Mouse (Mus musculus): ENCODE data around the gene Gm34302.
"Not testable (repeated sequence)": the region's sequence is repeated elsewhere in the genome, so short reads cannot be mapped to it uniquely, and the experiment has no call there.

Gm34302 gene

DNA sequence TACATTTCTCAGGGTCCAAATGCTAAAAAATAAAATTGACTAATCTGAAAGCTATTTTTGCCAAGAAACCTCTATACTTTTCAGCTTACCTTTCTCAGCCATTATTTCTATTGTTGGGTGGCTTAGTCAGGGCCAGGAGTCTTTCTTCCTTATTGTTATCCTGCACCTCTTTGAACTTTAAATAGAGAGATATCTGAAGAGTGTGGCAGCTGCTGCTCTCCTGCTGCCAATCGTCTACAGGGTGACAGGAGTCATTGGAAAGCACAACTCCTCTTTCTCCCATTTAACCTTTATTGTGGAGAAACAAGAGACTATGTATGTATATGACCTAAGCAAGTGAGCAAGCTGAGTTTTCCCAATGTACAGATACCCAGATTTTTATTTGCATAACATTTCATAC is at the start of gene Gm34302:
Gene Gm34302, minus strand, starts transcription at position 154 of the 400 bp plus-strand sequence.
- DNase-seq (ENCODE audit: low read depth): no peak

DNA sequence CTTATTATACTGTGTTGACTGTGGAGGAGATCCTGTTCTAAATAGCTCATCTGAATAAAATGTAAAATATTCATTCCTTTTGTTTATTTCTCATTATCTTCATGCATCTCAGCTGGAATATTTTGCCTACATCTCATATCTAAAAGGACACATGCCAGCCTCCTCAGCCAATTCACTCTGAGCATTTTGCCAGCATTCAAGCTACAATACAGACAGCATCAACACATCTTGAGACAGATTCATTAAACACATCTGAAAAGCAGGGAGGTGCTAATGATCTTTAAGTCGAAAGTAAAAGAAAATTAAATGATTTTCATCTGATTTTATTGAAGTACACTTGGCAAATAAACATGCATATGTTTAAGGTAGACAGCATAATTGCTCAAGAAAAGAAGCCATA is 48.2 kb upstream of the Gm34302 start:
- DNase-seq (ENCODE audit: low read depth): no peak

DNA sequence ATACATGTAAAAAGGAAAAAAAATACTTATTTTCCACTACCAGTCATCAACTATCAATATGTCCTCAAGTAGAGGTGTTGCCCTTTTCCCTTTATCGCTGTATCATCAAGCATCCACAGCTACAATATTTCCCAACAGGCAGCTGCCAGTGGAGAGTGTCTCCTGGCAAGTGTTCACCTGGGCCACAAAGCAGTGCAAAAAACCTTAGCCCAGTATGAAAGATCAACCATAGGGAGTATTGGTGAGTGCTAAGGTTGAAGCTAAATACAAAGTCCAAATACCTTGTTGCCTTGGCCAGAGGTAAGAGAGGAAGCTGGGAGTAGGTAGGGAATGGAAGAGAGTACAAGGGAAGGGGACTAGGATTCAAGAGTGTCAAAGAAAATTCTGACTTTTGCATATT is 34.0 kb upstream of the Gm34302 start:
- no peak for DNase-seq (ENCODE audit: low read depth)

DNA sequence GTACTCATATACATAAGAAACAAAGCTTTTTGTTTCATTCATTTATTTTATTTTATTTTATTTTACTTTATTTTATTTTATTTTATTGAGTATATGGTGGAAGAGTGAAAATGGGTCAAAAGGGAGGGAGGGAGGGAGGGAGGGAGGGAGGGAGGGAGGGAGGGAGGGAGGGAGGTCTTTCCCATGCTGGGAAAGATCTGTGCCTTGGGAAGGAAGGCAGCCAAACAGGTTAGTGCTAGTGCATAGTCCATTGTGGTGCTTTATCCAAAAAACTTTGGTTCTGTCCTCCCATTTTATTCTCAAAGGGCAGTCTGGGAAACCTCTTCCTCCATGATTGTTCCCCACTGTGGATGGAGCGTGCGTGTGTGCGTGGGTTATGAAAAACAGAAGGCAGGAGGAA is 32.6 kb upstream of the Gm34302 start:
- not testable (repeated sequence) for DNase-seq (ENCODE audit: low read depth)

DNA sequence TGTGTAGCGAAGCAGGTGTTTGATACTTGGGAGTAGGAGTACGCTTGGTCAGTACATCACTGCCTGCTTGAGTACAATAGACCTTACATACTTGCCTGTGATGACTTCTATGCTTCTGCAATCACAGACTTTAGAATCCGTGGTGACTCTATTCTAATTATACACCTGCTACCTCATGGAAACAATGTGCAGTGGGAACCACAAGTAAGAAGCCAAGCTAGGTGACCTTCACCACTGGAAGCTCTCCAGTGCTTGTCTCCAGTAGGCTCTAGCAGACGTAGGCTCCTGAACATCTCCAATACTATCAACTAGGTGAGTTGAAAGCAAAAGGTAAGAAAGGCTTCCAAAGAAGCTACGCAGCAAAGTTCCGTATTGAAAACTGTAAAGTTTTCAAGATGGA is 27.6 kb upstream of the Gm34302 start:
- no peak for DNase-seq (ENCODE audit: low read depth)

DNA sequence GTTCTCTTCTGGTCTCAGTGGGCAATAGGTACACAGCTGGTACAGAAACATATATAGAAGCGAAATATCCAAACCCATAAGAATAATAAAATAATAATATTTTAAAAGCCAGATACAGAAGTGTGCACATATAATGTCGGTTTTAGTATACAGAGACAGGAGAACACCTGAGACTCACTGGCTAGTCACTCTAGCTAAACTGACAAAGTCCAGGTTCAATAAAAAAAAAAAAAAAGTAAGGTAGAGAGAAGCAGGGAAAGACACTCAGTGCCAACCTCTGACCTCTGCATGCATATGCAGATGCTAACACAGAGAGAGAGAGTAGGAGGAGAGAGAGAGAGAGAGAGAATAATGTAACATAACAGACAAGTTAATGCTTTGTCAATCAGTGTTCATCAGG is 25.8 kb upstream of the Gm34302 start:
- DNase-seq (ENCODE audit: low read depth): no peak

DNA sequence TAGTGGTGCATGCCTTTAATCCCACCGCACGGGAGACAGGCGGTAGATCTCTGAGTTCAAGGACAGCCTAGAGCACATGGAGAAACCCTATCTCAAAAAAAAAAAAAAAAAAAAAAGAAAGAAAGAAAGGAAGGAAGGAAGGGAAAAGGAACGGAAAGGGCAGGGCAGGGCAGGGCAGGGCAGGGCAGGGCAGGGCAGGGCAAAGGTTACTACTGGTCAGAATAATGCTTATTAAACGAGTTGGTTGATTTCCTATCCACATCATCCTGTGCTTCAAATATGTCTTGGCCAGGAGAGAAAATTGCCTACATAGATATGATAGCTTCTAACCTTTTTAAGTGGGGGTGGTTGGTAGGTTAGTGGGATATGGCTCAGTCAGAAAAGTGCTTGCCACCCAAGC is 25.2 kb upstream of the Gm34302 start:
- no peak for DNase-seq (ENCODE audit: low read depth)

DNA sequence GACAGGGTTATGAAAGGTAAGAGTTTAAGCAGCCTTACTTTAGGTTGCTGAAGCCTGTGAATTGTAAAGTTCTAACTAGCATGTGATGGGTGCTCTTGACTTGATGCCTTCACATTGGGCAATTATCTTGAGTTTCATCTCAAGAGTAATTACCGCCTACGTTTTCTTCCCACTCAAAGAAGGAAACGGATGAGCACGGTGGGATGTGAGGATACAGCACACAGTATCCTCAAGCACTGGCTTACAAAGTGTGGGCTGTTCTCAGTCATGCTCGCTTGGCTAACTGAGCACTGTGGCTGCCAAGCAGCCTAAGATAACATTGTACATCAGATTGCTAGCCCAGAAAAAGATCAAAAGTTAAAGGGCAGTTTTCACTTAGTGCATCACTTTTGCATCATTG is 20.8 kb upstream of the Gm34302 start:
- DNase-seq (ENCODE audit: low read depth): no peak

DNA sequence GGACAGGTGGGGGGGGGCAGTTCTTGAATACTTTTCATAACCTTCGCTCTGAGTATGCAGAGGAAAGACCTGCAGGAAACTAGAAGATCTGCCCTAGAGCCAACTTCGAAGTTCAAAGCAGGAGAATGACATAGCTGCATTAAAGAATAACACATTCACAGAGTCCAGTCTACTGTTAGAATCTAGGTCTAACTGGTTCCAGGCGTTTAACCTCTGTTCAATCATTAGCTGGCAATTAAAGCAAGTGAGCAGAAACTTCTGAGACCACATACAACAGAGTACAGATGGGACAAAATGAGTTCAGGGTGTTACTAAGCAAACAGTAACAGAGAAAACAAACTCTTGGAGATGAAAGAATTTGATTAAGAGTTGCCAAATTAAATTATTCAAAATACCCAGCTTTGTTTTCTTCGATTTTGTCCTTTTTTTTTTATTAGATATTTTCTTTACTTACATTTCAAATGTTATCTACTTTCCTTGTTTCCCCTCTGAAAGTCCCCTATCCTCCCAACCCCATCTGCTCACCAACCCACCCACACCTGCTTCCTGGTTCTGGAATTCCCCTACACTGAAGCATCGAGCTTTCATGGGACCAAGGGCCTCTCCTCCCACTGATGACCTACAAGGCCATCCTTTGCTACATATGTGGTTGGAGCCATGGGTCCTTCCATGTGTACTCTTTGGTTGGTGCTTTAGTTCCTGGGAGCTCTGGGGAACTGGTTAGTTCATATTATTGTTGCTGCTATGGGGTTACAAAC is 11.1 kb upstream of the Gm34302 start:
- no peak for DNase-seq (ENCODE audit: low read depth)

DNA sequence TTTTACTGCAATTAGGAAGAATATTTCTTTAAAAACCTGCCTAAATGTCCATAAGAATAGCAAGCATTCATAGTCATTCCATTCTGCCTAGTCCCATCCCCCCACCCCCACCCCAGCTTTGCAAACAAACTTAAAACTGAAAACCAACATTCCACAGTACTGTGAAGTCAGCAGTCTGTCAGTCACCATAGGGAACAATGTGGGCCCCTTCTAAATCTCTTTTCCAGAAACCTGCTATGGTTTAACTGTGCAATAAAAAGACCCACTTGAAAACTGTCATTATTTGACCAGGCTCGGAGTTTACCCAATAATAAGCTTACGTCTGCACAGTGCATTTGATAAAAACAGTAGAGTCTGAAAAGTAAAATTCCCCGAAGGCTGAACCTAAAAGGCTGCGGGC is 9.9 kb upstream of the Gm34302 start:
- no peak for DNase-seq (ENCODE audit: low read depth)

DNA sequence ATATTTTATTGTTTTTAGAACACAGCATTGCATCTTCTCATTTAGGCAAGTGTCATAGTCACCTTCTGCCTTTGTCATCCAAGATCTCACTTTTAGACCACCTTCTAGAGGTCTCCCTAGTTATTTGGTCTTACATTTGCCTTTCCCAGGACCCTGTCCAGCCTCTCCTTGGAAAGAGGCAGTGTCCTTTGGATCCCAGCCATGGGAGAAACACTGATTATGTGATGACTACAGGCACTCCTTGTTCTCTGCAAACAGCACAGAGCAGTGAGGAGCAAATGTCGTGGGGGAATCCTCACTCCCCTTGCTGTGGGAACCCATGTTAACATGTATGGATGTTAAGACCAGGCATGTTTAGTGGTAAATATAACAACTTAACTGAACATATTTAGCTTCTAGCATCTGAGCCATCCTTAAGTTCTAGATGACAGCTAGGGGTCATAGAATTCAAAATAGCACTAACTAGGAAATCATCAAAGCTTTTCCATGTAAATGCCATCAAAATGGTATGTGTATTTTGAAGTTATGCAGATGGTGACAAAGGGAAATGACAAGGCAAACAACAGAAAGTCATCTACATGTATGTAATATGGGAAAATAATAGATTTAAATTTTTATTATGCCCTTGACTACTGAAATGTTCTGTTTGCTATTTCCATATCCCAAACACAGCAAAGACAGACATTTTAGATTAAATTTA is 43.1 kb downstream of the Gm34302 start:
- DNase-seq (ENCODE audit: low read depth): no peak

DNA sequence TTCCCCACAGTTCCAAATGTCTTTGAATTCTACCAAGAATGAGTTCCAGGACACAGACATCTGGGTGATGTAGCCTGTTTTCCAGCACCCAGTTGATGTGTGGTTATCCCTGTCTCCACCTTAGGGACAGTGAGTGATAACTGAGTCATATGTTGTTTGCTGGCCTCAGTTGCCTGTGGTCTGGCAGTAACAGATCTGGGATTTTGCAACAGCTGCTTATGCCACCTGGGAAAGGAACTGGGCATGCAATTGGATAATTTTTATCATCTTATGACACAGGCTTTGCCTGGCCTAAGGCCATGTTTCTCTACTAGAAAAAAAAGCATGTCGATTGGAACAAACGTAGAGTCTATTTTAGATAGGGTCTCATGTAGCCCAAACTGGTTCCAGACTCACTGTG is 43.9 kb downstream of the Gm34302 start:
- no peak for DNase-seq (ENCODE audit: low read depth)

DNA sequence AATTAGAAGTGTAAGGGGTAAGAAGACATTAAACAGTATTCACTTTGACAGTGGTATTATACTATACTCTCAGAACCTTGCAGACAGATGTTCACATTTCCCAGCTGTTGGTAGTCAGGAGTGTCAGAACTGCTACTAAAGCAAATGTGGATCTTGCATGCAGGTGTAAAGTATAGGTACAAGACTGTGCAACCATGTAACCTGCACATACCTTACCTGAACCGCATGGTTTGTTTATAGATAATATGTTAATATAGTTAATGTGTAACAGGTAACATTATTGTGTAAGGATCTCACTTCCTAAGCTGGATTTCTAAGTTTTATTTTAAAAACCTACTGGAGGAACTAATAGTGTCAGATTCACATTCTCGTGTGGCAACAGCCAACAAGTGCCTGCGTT is 44.8 kb downstream of the Gm34302 start:
- DNase-seq (ENCODE audit: low read depth): no peak
